Comparison of ENCODE assay signal across 18 mouse cellular contexts in genomic region chr10:79660298-79660697, GRCm38 (mm10). TPM values are rescaled to one million over a fixed set of nuclear protein-coding genes. Genes with fewer than 3 reads are reported as not detected.
DNase-seq lines count a peak whose midpoint lies in the region; ATAC-seq and TF ChIP-seq lines count a peak whose summit lies in the region.
"Had no signal": no experiment of that assay in that cellular context is flagged by ENCODE, and none has a peak within 500 bp of the region (broad histone marks: within the 10 kb centered on the region; RNA-seq: fewer than 3 reads in every experiment).

No protein-coding gene starts in this region.

- no peaks in the 10 kb centered on the region for H3K9me3 ChIP-seq in forebrain, postnatal 0 days (ENCODE audit: low read length)
- H3K9me3 ChIP-seq in forebrain, embryonic 11.5 days (ENCODE audit: control insufficient read depth, low read length): no peaks in the 10 kb centered on the region
- H3K9me3 ChIP-seq: heart, embryonic 10.5 days; limb, embryonic 12.5 days; lung, embryonic 15.5 days; neural tube, embryonic 13.5 days had no signal

- WGBS in forebrain, postnatal 0 days: 84% methylated on average over 2 of the region's 2 CpGs
- WGBS in forebrain, embryonic 11.5 days: 75% methylated on average over 2 of the region's 2 CpGs

- no peaks in the 10 kb centered on the region for H3K27me3 ChIP-seq in forebrain, postnatal 0 days (ENCODE audit: insufficient read depth, low read length)
- no peaks in the 10 kb centered on the region for H3K27me3 ChIP-seq in forebrain, embryonic 11.5 days (ENCODE audit: control insufficient read depth, insufficient read depth, low read length)
- H3K27me3 ChIP-seq: limb, embryonic 12.5 days; lung, embryonic 15.5 days; neural tube, embryonic 13.5 days had no signal

- no peak overlapping the region for H3K9ac ChIP-seq in forebrain, postnatal 0 days
- H3K9ac ChIP-seq in forebrain, embryonic 11.5 days (ENCODE audit: low read length): no peak overlapping the region
- H3K9ac ChIP-seq: limb, embryonic 12.5 days; lung, embryonic 15.5 days; neural tube, embryonic 13.5 days had no signal

- H3K4me1 ChIP-seq in forebrain, postnatal 0 days (ENCODE audit: insufficient read depth): peaks cover 9% of the 10 kb centered on the region
- no peaks in the 10 kb centered on the region for H3K4me1 ChIP-seq in forebrain, embryonic 11.5 days (replicated peaks; ENCODE audit: control insufficient read depth, insufficient read depth, low read length)
- H3K4me1 ChIP-seq: lung, embryonic 15.5 days had no signal

- peak; percentile 65 for TF ChIP-seq CTCF in forebrain, postnatal 0 days (IDR thresholded peaks at IDR 0.05; ENCODE audit: low read depth)
- peak; percentile 33 for TF ChIP-seq CTCF in left cerebral cortex, adult 2 months (IDR thresholded peaks at IDR 0.05)

- ATAC-seq in forebrain, postnatal 0 days: no peak
- no peak for ATAC-seq in forebrain, embryonic 11.5 days (replicated peaks; ENCODE audit: low FRiP score)
- no peak for ATAC-seq in erythroid progenitor cell, adult 5-6 weeks (replicated peaks; ENCODE audit: low FRiP score, poor library complexity, severe bottlenecking)
- ATAC-seq: midbrain, embryonic 16.5 days had no signal

- H3K27ac ChIP-seq in forebrain, postnatal 0 days (ENCODE audit: low read depth, low read length): no peak overlapping the region
- no peak overlapping the region for H3K27ac ChIP-seq in forebrain, embryonic 11.5 days (ENCODE audit: low read depth, low read length)
- H3K27ac ChIP-seq in left cerebral cortex, adult 2 months: no peak overlapping the region
- H3K27ac ChIP-seq: heart, embryonic 10.5 days; limb, embryonic 12.5 days; lung, embryonic 15.5 days; neural tube, embryonic 13.5 days had no signal

- H3K4me3 ChIP-seq in forebrain, postnatal 0 days (ENCODE audit: low read depth, low read length): no peak overlapping the region
- no peak overlapping the region for H3K4me3 ChIP-seq in forebrain, embryonic 11.5 days (ENCODE audit: low read depth, low read length)
- H3K4me3 ChIP-seq in left cerebral cortex, adult 2 months: no peak overlapping the region
- H3K4me3 ChIP-seq: heart, embryonic 10.5 days; limb, embryonic 12.5 days; lung, embryonic 15.5 days; neural tube, embryonic 13.5 days had no signal

- H3K4me2 ChIP-seq in forebrain, postnatal 0 days (ENCODE audit: low read depth): no peak overlapping the region
- H3K4me2 ChIP-seq in forebrain, embryonic 11.5 days (ENCODE audit: low read depth, low read length, severe bottlenecking): no peak overlapping the region
- H3K4me2 ChIP-seq: limb, embryonic 12.5 days; lung, embryonic 15.5 days; neural tube, embryonic 13.5 days had no signal

- intact Hi-C loops in left cerebral cortex, adult 2 months (cut with DNase I): loop anchor here (10.0 kb wide), 2 partner anchors 905 to 1225 kb away; partner anchors contain the start of gene Ccdc105

- no peak for DNase-seq in forebrain, postnatal 0 days
- DNase-seq in forebrain, embryonic 11.5 days (ENCODE audit: low spot score): no peak
- no peak for DNase-seq in left cerebral cortex, adult 2 months (ENCODE audit: extremely low spot score in 1 of 2, low spot score in 2 of 2)
- no peak for DNase-seq in left cerebral cortex, adult 18-20 months (ENCODE audit: low spot score in 2 of 2)
- DNase-seq in 416B (ENCODE audit: low read depth) (peak; percentile 27), R1 (ENCODE audit: low read depth, low spot score) (peak; percentile 62)
- no peak for DNase-seq in gastrocnemius, postnatal 4 days (ENCODE audit: low spot score in 2 of 2)
- DNase-seq: adrenal gland, postnatal 25 days; kidney, adult 11 months; right cerebral cortex, adult 18-20 months; thymus, postnatal 25 days had no signal

- H3K36me3 ChIP-seq in forebrain, postnatal 0 days (ENCODE audit: insufficient read depth): no peaks in the 10 kb centered on the region
- H3K36me3 ChIP-seq in forebrain, embryonic 11.5 days (ENCODE audit: control insufficient read depth, insufficient read depth, low read length): no peaks in the 10 kb centered on the region
- H3K36me3 ChIP-seq: heart, embryonic 10.5 days; limb, embryonic 12.5 days; lung, embryonic 15.5 days; neural tube, embryonic 13.5 days had no signal

RNA-seq across cellular contexts. Expression of gene Madcam1, which starts 4.1 kb away (rescaled TPM):
- total RNA-seq in forebrain, postnatal 0 days (2014; rRNA removed): 0.38 and 0.95 TPM in 2 replicates
- 0.67 and 0.70 TPM in 2 replicates for polyA plus RNA-seq in forebrain, postnatal 0 days (2015; fragmentation: Nextera tagmentation; extraction: Ambion mirVana)
- 0.59 and 0.83 TPM in 2 replicates for polyA plus RNA-seq in forebrain, embryonic 11.5 days (2014; fragmentation: Nextera tagmentation; extraction: Ambion mirVana)
- not detected for total RNA-seq in left cerebral cortex, adult 2 months (2021)
- not detected for total RNA-seq in left cerebral cortex, adult 18-20 months (2021)
- under 1 TPM in 1 of 2 experiments, not detected in 1; 0.39 TPM for total RNA-seq in gastrocnemius, postnatal 4 days (2021)
- not detected in 2 replicates for total RNA-seq in erythroid progenitor cell, adult 5-6 weeks (2015; ENCODE audit: low replicate concordance)
- not detected in 2 replicates for total RNA-seq in erythroid progenitor cell, adult 5-6 weeks (2017; ENCODE audit: low replicate concordance)
- total RNA-seq: adrenal gland, postnatal 25 days; hematopoietic stem cell, adult 5-6 weeks had no signal

RNA-seq across cellular contexts. Expression of gene Tpgs1, which starts 8.9 kb away (rescaled TPM):
- total RNA-seq in forebrain, postnatal 0 days (2014; rRNA removed): 64.2 and 91.5 TPM in 2 replicates
- 128 and 148 TPM in 2 replicates for polyA plus RNA-seq in forebrain, postnatal 0 days (2015; fragmentation: Nextera tagmentation; extraction: Ambion mirVana)
- polyA plus RNA-seq in forebrain, embryonic 11.5 days (2014; fragmentation: Nextera tagmentation; extraction: Ambion mirVana): 59.7 and 65.2 TPM in 2 replicates
- total RNA-seq in left cerebral cortex, adult 2 months (2021): 10 to 100 TPM; 79.3 to 80.6 TPM
- total RNA-seq in left cerebral cortex, adult 18-20 months (2021): 10 to 100 TPM; 69.8 to 77.1 TPM
- 10 to 100 TPM; 21.2 to 21.6 TPM for total RNA-seq in gastrocnemius, postnatal 4 days (2021)
- 12.2 and 15.9 TPM in 2 replicates for total RNA-seq in erythroid progenitor cell, adult 5-6 weeks (2015; ENCODE audit: low replicate concordance)
- 1.9 and 8.3 TPM in 2 replicates for total RNA-seq in erythroid progenitor cell, adult 5-6 weeks (2017; ENCODE audit: low replicate concordance)

RNA-seq across cellular contexts. Expression of gene Odf3l2, which starts 14.8 kb away (rescaled TPM):
- total RNA-seq in forebrain, postnatal 0 days (2014; rRNA removed): 0.38 and 0.52 TPM in 2 replicates
- 0.44 and 0.81 TPM in 2 replicates for polyA plus RNA-seq in forebrain, postnatal 0 days (2015; fragmentation: Nextera tagmentation; extraction: Ambion mirVana)
- polyA plus RNA-seq in forebrain, embryonic 11.5 days (2014; fragmentation: Nextera tagmentation; extraction: Ambion mirVana): not detected in 2 replicates
- under 1 TPM in 1 of 2 experiments, not detected in 1; 0.27 TPM for total RNA-seq in left cerebral cortex, adult 2 months (2021)
- under 1 TPM in 1 of 2 experiments, not detected in 1; 0.82 TPM for total RNA-seq in left cerebral cortex, adult 18-20 months (2021)
- not detected for total RNA-seq in gastrocnemius, postnatal 4 days (2021)
- not detected in 2 replicates for total RNA-seq in erythroid progenitor cell, adult 5-6 weeks (2015; ENCODE audit: low replicate concordance)
- not detected in 2 replicates for total RNA-seq in erythroid progenitor cell, adult 5-6 weeks (2017; ENCODE audit: low replicate concordance)
- total RNA-seq: adrenal gland, postnatal 25 days; hematopoietic stem cell, adult 5-6 weeks had no signal
- polyA plus RNA-seq: heart, embryonic 10.5 days; limb, embryonic 12.5 days; lung, embryonic 15.5 days; neural tube, embryonic 13.5 days had no signal

RNA-seq across cellular contexts. Expression of gene Cdc34, which starts 21.7 kb away (rescaled TPM):
- total RNA-seq in forebrain, postnatal 0 days (2014; rRNA removed): 61.9 and 69.9 TPM in 2 replicates
- polyA plus RNA-seq in forebrain, postnatal 0 days (2015; fragmentation: Nextera tagmentation; extraction: Ambion mirVana): 67.9 and 76.5 TPM in 2 replicates
- polyA plus RNA-seq in forebrain, embryonic 11.5 days (2014; fragmentation: Nextera tagmentation; extraction: Ambion mirVana): 180 and 185 TPM in 2 replicates
- total RNA-seq in left cerebral cortex, adult 2 months (2021): 10 to 100 TPM; 80.7 to 84.8 TPM
- total RNA-seq in left cerebral cortex, adult 18-20 months (2021): 10 to 100 TPM; 75.4 to 77.5 TPM
- 100 to 1,000 TPM; 307 to 315 TPM for total RNA-seq in gastrocnemius, postnatal 4 days (2021)
- total RNA-seq in erythroid progenitor cell, adult 5-6 weeks (2015; ENCODE audit: low replicate concordance): 42.2 and 66.7 TPM in 2 replicates
- 82.7 and 87.2 TPM in 2 replicates for total RNA-seq in erythroid progenitor cell, adult 5-6 weeks (2017; ENCODE audit: low replicate concordance)

RNA-seq across cellular contexts. Expression of gene Shc2, which starts 22.6 kb away (rescaled TPM):
- 45.3 and 54.7 TPM in 2 replicates for total RNA-seq in forebrain, postnatal 0 days (2014; rRNA removed)
- 11.3 and 16.9 TPM in 2 replicates for polyA plus RNA-seq in forebrain, postnatal 0 days (2015; fragmentation: Nextera tagmentation; extraction: Ambion mirVana)
- 9.4 and 9.9 TPM in 2 replicates for polyA plus RNA-seq in forebrain, embryonic 11.5 days (2014; fragmentation: Nextera tagmentation; extraction: Ambion mirVana)
- 10 to 100 TPM; 47.8 to 48.1 TPM for total RNA-seq in left cerebral cortex, adult 2 months (2021)
- total RNA-seq in left cerebral cortex, adult 18-20 months (2021): 10 to 100 TPM; 44.3 to 50.1 TPM
- 1 to 10 TPM; 5.8 to 5.9 TPM for total RNA-seq in gastrocnemius, postnatal 4 days (2021)
- not detected in 2 replicates for total RNA-seq in erythroid progenitor cell, adult 5-6 weeks (2015; ENCODE audit: low replicate concordance)
- total RNA-seq in erythroid progenitor cell, adult 5-6 weeks (2017; ENCODE audit: low replicate concordance): not detected in 2 replicates
- total RNA-seq: hematopoietic stem cell, adult 5-6 weeks had no signal

Comparison
In these comparisons a context has a peak if more than half of its experiments do, and no peak if none do; other contexts are left out.
1. DNase-seq: peak in 416B (single experiment) and R1 (single experiment); none in forebrain, postnatal 0 days (single experiment), forebrain, embryonic 11.5 days (single experiment), left cerebral cortex, adult 2 months (0 of 2), left cerebral cortex, adult 18-20 months (0 of 2) and gastrocnemius, postnatal 4 days (0 of 2).